Mouse (Mus musculus) midbrain, embryonic 12.5 days (tissue): Measurements from ENCODE around the gene Asap2. TPM values are rescaled to one million over a fixed set of nuclear protein-coding genes. Genes with fewer than 3 reads are reported as not detected.

Experiments
- ATAC-seq: fragments of 200-750 bp; cut with Nextera tagmentation; 2 replicates; pipeline ENCODE4 v1.8.0; 2017; ENCODE audit warnings: low read depth, moderate TSS enrichment, moderate library complexity; ENCODE audit not compliant: low FRiP score
- H3K27ac ChIP-seq: fragments of 300-500 bp; sonication (generic); replicated peaks from 2 replicates; pipeline ENCODE4 v1.5.1; 2016; ENCODE audit warnings: mild to moderate bottlenecking
- H3K27me3 ChIP-seq: fragments of 300-500 bp; sonication (generic); 2 replicates; pipeline ENCODE4 v1.6.1; 2016; ENCODE audit warnings: mild to moderate bottlenecking
- H3K36me3 ChIP-seq: fragments of 300-500 bp; sonication (generic); 2 replicates; pipeline ENCODE4 v1.6.1; 2016
- H3K4me1 ChIP-seq: fragments of 300-500 bp; sonication (generic); 2 replicates; pipeline ENCODE4 v1.6.1; 2016
- H3K4me2 ChIP-seq: fragments of 300-500 bp; sonication (generic); replicated peaks from 2 replicates; pipeline ENCODE4 v1.6.1; 2016; ENCODE audit warnings: mild to moderate bottlenecking, moderate library complexity
- H3K4me3 ChIP-seq: fragments of 300-500 bp; sonication (generic); 2 replicates; pipeline ENCODE4 v1.5.1; 2016; ENCODE audit warnings: mild to moderate bottlenecking
- H3K9ac ChIP-seq: fragments of 300-500 bp; sonication (generic); replicated peaks from 2 replicates; pipeline ENCODE4 v1.6.1; 2016; ENCODE audit warnings: mild to moderate bottlenecking, moderate library complexity
- H3K9me3 ChIP-seq: fragments of 300-500 bp; sonication (generic); 2 replicates; pipeline ENCODE4 v1.6.1; 2016; ENCODE audit warnings: mild to moderate bottlenecking
- WGBS: fragments of 180-500 bp; shearing (Covaris S2); methylation state at CpG from one replicate; pipeline ENCODE4 v1.1.7; 2016; 5-methylcytosine and 5-hydroxymethylcytosine counted together
- polyA plus RNA-seq: library from polyadenylated mRNA; unstranded; fragments of >200 nt; fragmentation: Nextera tagmentation; extraction: Ambion mirVana; gene quantifications from 2 replicates; pipeline ENCODE4 v1.2.1, GENCODE M21; 2016

Asap2 gene
- polyA plus RNA-seq, 1 experiment from 2014 or later: 15.2 TPM

DNA sequence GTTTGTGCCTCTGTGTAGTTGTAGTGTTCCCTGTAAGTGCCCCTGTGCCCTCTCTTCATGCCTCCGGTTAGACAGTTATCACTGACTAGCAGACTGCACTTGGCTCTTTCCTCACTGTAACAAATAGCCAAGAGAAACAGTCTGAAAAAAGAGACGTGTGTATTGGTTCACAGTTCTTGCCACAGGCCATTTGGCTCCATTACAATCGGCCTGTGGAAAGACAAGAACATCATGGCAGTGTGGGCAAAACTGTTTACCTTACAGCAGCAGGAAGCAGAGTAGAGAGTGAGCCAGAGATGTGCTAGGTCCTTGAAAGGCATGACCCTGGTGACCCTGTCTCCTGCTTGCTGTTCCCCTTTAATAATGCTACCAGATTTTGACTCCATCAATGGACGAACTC is 271.3 kb downstream of the Asap2 start:
- WGBS: 90% methylated on average over 4 of the region's 4 CpGs
- H3K4me3 ChIP-seq: no peak overlapping the region
- H3K27me3 ChIP-seq: no peaks in the 10 kb centered on the region
- H3K27ac ChIP-seq: no peak overlapping the region
- no peak overlapping the region for H3K4me2 ChIP-seq
- no peak overlapping the region for H3K9ac ChIP-seq
- peaks cover 88% of the 10 kb centered on the region for H3K36me3 ChIP-seq
- H3K9me3 ChIP-seq: no peaks in the 10 kb centered on the region
- no peak for ATAC-seq
- H3K4me1 ChIP-seq: no peaks in the 10 kb centered on the region

DNA sequence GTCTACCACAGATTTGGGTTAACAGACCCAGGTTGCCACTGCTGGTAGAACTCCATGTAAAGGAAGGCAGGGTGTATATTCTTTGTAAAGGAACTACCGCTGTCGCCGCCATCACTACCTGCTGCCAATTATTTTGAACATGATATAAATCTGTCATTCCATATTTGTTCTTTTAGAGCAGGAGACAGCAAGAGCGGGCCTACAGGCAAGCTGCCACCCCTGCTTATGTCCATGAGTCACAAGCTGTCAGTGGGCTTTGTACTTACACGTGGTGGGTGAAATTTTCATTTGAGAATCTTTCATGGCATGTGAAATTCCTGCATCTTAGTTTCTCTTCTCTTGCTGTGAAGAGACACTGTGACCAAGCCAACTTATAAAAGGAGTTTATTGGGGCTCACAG is 273.0 kb downstream of the Asap2 start:
- Histone ChIP-seq H3K27ac (no peak overlapping the region), H3K4me3 (no peak overlapping the region), H3K36me3 (peaks cover 80% of the 10 kb centered on the region), H3K4me1 (no peaks in the 10 kb centered on the region), H3K4me2 (no peak overlapping the region), H3K9ac (no peak overlapping the region), H3K27me3 (no peaks in the 10 kb centered on the region), H3K9me3 (no peaks in the 10 kb centered on the region)
- ATAC-seq: no peak
- WGBS: 96% methylated on average over 5 of the region's 5 CpGs

DNA sequence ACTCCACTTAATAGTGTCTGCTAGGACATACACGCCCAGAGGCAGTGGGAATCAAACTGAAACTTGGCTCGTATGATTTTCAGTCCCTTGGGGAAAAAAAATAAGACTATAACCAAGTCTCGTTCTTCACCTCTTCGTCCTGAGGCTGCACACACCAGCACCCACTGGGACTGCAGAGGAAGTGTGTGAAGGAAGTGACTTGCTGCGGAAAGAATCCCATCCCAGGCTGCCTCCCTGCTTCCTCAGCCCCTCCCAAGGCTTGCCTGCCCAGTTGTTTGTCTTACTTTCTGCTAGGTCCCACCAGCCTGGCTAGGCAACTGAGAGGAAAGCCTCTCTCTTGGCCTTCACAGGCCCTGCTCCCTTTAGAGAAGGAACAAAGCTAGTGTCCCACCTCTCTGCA is 274.0 kb downstream of the Asap2 start:
- no peaks in the 10 kb centered on the region for H3K27me3 ChIP-seq
- H3K27ac ChIP-seq: no peak overlapping the region
- WGBS: 84% methylated on average over 5 of the region's 5 CpGs
- no peak overlapping the region for H3K4me3 ChIP-seq
- H3K4me2 ChIP-seq: no peak overlapping the region
- peaks cover 79% of the 10 kb centered on the region for H3K36me3 ChIP-seq
- H3K9ac ChIP-seq: no peak overlapping the region
- no peaks in the 10 kb centered on the region for H3K4me1 ChIP-seq
- no peaks in the 10 kb centered on the region for H3K9me3 ChIP-seq
- no peak for ATAC-seq

DNA sequence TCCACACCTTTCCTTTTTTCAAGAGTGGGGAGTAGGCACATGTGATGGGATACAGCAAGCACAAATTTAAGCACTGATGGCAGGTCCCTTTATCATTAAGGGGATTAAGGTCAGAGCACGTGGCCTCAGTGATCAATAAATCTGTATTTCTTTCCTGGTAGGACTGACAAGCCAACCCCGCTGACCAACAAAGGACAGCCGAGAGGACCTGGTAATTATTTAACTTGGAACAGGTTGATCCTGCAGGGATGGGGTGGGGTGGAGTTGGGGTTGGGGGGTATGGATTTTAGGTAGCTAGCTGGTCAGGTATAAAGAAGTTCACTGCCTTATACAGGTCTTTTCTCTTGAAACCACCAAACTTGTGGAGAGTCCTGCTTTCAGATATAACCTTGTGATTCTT is 274.7 kb downstream of the Asap2 start:
- no peaks in the 10 kb centered on the region for H3K27me3 ChIP-seq

DNA sequence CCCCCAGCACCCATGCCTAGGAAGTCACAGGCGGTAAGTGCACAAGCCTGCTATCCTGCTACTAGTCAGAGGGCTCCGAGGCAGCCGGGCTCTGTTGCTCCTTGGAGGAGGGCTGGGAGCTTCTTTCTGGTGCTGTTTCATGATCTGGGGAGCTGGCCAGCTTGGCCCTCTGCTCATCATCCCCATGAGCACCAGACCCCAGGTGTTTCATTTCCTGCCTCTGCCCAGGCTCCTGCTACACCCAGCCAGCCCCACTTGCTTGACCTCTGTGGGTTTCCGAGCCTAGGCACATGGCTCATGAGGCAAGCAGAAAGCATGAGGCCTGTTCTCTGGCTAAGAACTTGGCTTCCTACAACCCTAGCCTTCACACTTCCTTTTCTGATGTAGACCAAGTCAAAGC is 275.2 kb downstream of the Asap2 start:
- no peaks in the 10 kb centered on the region for H3K27me3 ChIP-seq
- H3K27ac ChIP-seq: 0 out of 2 replicates have a peak overlapping the region, but pooled peaks have one; percentile 20
- H3K9me3 ChIP-seq: no peaks in the 10 kb centered on the region
- 91% methylated on average over 4 of the region's 4 CpGs for WGBS
- H3K9ac ChIP-seq: no peak overlapping the region
- peaks cover 80% of the 10 kb centered on the region for H3K36me3 ChIP-seq
- no peak for ATAC-seq
- no peak overlapping the region for H3K4me2 ChIP-seq
- no peaks in the 10 kb centered on the region for H3K4me1 ChIP-seq
- no peak overlapping the region for H3K4me3 ChIP-seq

More for the DNA sequence above, 274.7 kb downstream of the Asap2 start:
- Histone ChIP-seq H3K9ac (no peak overlapping the region), H3K4me1 (no peaks in the 10 kb centered on the region), H3K4me3 (no peak overlapping the region), H3K4me2 (no peak overlapping the region), H3K36me3 (peaks cover 80% of the 10 kb centered on the region), H3K9me3 (no peaks in the 10 kb centered on the region), H3K27ac (0 out of 2 replicates have a peak overlapping the region, but pooled peaks have one; percentile 20)
- ATAC-seq: no peak
- WGBS: 87% methylated on average over 3 of the region's 3 CpGs

DNA sequence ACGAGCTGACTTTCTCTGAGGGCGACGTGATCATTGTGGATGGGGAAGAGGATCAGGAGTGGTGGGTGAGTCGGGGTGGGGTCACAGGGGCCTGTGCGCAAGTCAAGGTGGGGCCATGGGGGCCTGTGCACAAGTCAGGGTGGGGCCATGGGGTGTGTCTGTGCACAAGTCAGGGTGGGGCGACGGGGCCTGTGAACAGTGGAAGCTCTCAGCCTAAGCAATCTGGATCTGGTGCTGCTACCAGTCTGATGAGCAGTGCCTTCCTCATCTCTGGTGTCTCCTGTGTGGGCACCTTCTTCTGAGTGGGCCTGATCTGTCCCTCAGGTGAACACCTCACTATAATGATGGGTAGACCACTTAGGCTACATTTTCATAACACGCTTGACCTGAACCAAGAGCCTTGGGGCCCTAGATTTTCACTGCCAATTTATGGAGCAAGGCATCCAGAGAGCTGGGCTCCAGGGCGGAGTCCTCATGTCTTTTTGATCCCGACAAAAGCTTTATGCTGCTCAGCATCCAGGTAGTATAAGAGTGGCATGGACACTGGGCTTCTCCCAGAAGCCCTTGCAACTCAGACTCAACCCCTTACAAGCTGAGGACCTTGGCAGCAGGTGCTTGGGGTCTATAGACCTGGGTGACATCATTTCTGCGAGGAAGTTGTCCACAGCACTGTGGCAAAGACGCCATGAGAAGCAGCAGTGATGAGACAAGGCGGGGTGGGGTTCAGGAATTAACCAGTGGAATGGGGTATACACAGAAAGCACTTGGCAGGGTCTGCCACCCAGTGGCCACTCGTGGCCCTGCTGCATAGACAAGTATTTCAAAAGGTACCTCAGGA is 275.9 kb downstream of the Asap2 start:
- 78% methylated on average over 14 of the region's 14 CpGs for WGBS
- no peak overlapping the region for H3K4me2 ChIP-seq
- no peak overlapping the region for H3K4me3 ChIP-seq
- H3K4me1 ChIP-seq: no peaks in the 10 kb centered on the region
- peaks cover 83% of the 10 kb centered on the region for H3K36me3 ChIP-seq
- no peak overlapping the region for H3K9ac ChIP-seq
- no peak overlapping the region for H3K27ac ChIP-seq
- ATAC-seq: peak; percentile 79
- H3K27me3 ChIP-seq: no peaks in the 10 kb centered on the region
- no peaks in the 10 kb centered on the region for H3K9me3 ChIP-seq

DNA sequence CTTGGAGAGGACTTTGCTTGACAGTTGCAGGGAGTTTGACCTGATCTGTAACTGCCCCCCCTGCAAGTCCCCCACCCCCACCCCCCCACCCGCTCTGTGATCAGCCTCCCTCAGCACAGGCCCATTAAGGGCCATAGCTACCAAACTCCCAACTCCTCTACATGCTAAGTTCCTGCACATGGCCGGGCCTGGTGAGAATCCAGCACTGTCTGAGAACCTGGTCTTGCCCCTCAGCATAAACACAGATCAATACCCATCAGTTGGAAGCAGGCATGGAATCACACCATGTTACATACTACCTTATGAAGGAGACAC is 276.5 kb downstream of the Asap2 start:
- H3K9ac ChIP-seq: no peak overlapping the region
- H3K9me3 ChIP-seq: no peaks in the 10 kb centered on the region
- H3K4me2 ChIP-seq: no peak overlapping the region
- no peak overlapping the region for H3K27ac ChIP-seq
- H3K4me3 ChIP-seq: no peak overlapping the region
- H3K4me1 ChIP-seq: no peaks in the 10 kb centered on the region
- H3K36me3 ChIP-seq: peaks cover 83% of the 10 kb centered on the region
- 82% methylated on average over 2 of the region's 2 CpGs for WGBS
- no peaks in the 10 kb centered on the region for H3K27me3 ChIP-seq
- ATAC-seq: peak; percentile 44

DNA sequence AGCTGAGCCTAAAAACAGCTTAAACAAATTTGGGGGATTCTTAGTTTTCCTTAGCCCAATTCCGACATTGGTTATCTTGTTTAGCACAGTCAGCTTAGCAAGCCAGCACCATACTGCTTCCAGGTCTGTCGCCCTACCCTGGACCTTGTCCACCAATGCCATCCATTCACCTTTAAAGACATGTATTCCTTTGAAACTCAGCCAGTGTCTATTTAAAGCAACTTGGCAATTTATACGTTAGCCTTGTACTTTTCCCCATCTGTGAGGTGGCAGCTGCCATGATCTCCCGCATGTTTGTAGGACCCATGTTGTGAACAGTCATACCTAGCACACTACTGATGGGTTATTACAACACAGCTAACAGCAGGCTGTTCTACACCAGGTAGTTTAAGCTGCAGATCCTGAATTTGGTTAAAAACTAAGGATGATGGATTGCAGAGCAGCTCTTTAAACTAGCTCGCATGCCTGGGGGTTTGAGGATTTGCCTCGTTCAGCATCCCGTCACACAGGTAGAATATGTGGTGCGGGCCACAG is 277.9 kb downstream of the Asap2 start:
- no peak overlapping the region for H3K27ac ChIP-seq
- no peaks in the 10 kb centered on the region for H3K4me1 ChIP-seq
- H3K4me3 ChIP-seq: no peak overlapping the region
- H3K4me2 ChIP-seq: no peak overlapping the region
- H3K9me3 ChIP-seq: no peaks in the 10 kb centered on the region
- no peaks in the 10 kb centered on the region for H3K27me3 ChIP-seq
- H3K9ac ChIP-seq: no peak overlapping the region
- WGBS: 94% methylated on average over 8 of the region's 8 CpGs
- peaks cover 80% of the 10 kb centered on the region for H3K36me3 ChIP-seq
- ATAC-seq: no peak

DNA sequence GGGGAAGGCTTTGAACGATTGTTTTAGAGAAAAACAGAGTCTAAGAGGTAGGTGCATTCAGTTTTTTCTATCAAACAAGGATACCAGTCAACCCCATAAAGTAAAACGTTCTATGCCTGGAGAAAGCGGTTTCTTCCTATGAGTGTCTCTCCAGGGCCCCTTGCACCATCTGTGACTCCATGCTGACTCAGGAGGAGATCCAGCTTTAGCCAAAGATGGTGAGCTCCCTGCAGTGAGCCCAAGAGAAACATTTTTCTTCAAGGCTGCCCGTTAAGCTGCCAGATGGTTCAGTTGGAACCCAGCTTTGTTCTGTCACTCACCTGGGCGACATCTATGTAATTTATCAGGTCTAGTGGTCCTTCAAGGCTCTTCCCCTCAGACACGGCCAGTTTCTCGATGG is 284.2 kb downstream of the Asap2 start:
- no peaks in the 10 kb centered on the region for H3K4me1 ChIP-seq
- no peak overlapping the region for H3K27ac ChIP-seq
- WGBS: 80% methylated on average over 7 of the region's 7 CpGs
- no peaks in the 10 kb centered on the region for H3K9me3 ChIP-seq
- H3K4me3 ChIP-seq: no peak overlapping the region
- peaks cover 33% of the 10 kb centered on the region for H3K36me3 ChIP-seq
- no peak overlapping the region for H3K4me2 ChIP-seq
- no peak overlapping the region for H3K9ac ChIP-seq
- no peaks in the 10 kb centered on the region for H3K27me3 ChIP-seq
- ATAC-seq: no peak

DNA sequence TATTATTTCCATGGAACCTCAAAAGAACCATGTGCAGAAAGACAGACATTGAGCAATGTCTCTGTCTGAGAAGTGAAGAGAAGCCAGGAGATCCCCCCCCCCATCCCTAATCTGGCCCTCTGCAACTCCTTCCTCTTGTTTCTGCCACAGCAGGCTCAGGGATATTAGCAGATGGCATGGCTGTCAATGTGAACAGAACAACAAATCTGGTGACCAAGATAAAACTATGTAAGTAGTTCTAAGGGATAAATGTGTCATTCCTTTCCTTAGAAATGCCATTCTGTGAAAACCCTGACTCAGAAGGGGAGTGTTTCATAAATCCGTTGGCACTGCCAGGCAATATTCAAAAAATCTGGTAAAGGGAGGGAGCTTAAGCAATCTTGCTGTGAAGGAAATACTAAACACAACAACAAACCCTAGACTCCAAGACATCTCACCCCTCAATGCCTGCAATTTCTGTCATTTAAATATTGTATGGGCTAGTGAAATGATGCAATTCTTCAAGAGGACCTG is 287.1 kb downstream of the Asap2 start:
- WGBS: 82% methylated on average over 1 of the region's 1 CpGs
- H3K27me3 ChIP-seq: no peaks in the 10 kb centered on the region
- H3K4me2 ChIP-seq: no peak overlapping the region
- H3K9me3 ChIP-seq: no peaks in the 10 kb centered on the region
- 0 out of 2 replicates have a peak, but pooled peaks cover 7% of the 10 kb centered on the region for H3K36me3 ChIP-seq
- no peaks in the 10 kb centered on the region for H3K4me1 ChIP-seq
- ATAC-seq: no peak
- H3K4me3 ChIP-seq: no peak overlapping the region
- H3K9ac ChIP-seq: no peak overlapping the region
- no peak overlapping the region for H3K27ac ChIP-seq

DNA sequence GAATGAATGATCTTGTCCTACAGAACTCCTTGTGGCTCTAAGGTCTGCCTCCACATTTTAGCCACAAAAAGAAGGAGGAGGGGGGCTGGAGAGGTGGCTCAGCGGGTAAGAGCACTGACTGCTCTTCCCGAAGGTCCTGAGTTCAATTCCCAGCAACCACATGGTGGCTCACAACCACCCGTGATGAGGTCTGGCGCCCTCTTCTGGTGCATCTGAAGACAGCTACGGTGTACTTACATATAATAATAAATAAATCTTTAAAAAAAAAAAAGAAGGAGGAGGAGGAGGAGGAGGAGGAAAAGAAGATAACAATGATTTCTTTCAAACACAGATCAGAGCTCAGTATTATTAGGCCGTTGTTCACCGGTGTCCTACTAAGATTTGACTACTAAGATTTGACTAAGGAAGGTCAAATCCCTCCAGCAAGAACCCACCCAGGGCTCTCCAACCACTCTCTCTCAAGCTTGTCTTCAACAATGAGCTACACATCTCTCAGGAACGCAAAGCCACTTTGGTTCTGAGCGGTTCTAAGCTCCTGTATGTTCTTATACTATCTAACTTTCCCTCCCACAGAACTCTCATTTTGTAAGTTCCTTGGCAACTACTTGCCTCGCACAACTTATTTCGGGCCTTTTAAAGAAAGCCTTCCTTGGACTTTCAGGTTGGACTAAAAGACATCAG is 294.6 kb downstream of the Asap2 start, which contains the start of gene Cpsf3:
Gene Cpsf3 (plus strand): TSS at position 631 of the 681 bp plus-strand sequence.
- no peak for ATAC-seq
- Histone ChIP-seq H3K4me3 (peak within 1 kb of the TSS; percentile 57), H3K27ac (peak within 1 kb of the TSS; percentile 84), H3K9me3 (no peaks in the 10 kb centered on the region), H3K4me2 (peak within 1 kb of the TSS; percentile 73), H3K9ac (peak within 1 kb of the TSS; percentile 79), H3K27me3 (no peaks in the 10 kb centered on the region), H3K36me3 (no peaks in the 10 kb centered on the region), H3K4me1 (peaks cover 19% of the 10 kb centered on the region)
- WGBS: 58% methylated on average over 11 of the region's 11 CpGs
